ENCODE assay signal across 8 mouse cellular contexts in genomic region chr13:74639712-74640522, GRCm38 (mm10). TPM values are rescaled to one million over a fixed set of nuclear protein-coding genes. Genes with fewer than 3 reads are reported as not detected.
DNase-seq lines count a peak whose midpoint lies in the region; ATAC-seq lines count a peak whose summit lies in the region.

No protein-coding gene starts in this region.

- H3K4me2 ChIP-seq in embryonic facial prominence, embryonic 12.5 days (replicated peaks): peak overlapping the region; percentile 67
- peak overlapping the region; percentile 77 for H3K4me2 ChIP-seq in midbrain, embryonic 12.5 days (replicated peaks)

- no peaks in the 10 kb centered on the region for H3K9me3 ChIP-seq in embryonic facial prominence, embryonic 12.5 days
- no peaks in the 10 kb centered on the region for H3K9me3 ChIP-seq in limb, embryonic 10.5 days (replicated peaks)
- no peaks in the 10 kb centered on the region for H3K9me3 ChIP-seq in midbrain, embryonic 12.5 days

- no peaks in the 10 kb centered on the region for H3K36me3 ChIP-seq in embryonic facial prominence, embryonic 12.5 days
- H3K36me3 ChIP-seq in limb, embryonic 10.5 days: no peaks in the 10 kb centered on the region
- H3K36me3 ChIP-seq in midbrain, embryonic 12.5 days: no peaks in the 10 kb centered on the region

- peak overlapping the region; percentile 78 for H3K4me3 ChIP-seq in embryonic facial prominence, embryonic 12.5 days
- peak overlapping the region; percentile 79 for H3K4me3 ChIP-seq in limb, embryonic 10.5 days
- H3K4me3 ChIP-seq in midbrain, embryonic 12.5 days: peak overlapping the region; percentile 72

- peak; percentile 89 for ATAC-seq in embryonic facial prominence, embryonic 12.5 days (ENCODE audit: insufficient number of reproducible peaks, insufficient read depth, low FRiP score, low TSS enrichment)
- ATAC-seq in midbrain, embryonic 12.5 days (ENCODE audit: low FRiP score, low read depth): peak; percentile 91

- peak; percentile 93 for DNase-seq in 3134 (ENCODE audit: extremely low read depth, insufficient read length, low spot score)
- DNase-seq in adrenal gland, postnatal 25 days: peak; percentile 90
- peak; percentile 99 for DNase-seq in heart, adult 11 months
- peak; percentile 88 for DNase-seq in kidney, adult 18-20 months
- DNase-seq in limb, embryonic 10.5 days (ENCODE audit: low spot score): peak; percentile 82
- peak; percentile 74 for DNase-seq in skeletal muscle tissue, adult 2 months (ENCODE audit: low read depth, low spot score)

- peak overlapping the region; percentile 91 for H3K27ac ChIP-seq in embryonic facial prominence, embryonic 12.5 days
- peak overlapping the region; percentile 96 for H3K27ac ChIP-seq in limb, embryonic 10.5 days
- H3K27ac ChIP-seq in midbrain, embryonic 12.5 days (replicated peaks): peak overlapping the region; percentile 77

- no peaks in the 10 kb centered on the region for H3K27me3 ChIP-seq in embryonic facial prominence, embryonic 12.5 days
- no peaks in the 10 kb centered on the region for H3K27me3 ChIP-seq in limb, embryonic 10.5 days (ENCODE audit: low read depth, poor library complexity, severe bottlenecking)
- no peaks in the 10 kb centered on the region for H3K27me3 ChIP-seq in midbrain, embryonic 12.5 days

- H3K4me1 ChIP-seq in embryonic facial prominence, embryonic 12.5 days: no peaks in the 10 kb centered on the region
- peaks cover 6% of the 10 kb centered on the region for H3K4me1 ChIP-seq in limb, embryonic 10.5 days
- peaks cover 7% of the 10 kb centered on the region for H3K4me1 ChIP-seq in midbrain, embryonic 12.5 days

- under 1% methylated on average over 42 of the region's 49 CpGs for WGBS in embryonic facial prominence, embryonic 12.5 days
- WGBS in limb, embryonic 10.5 days: under 1% methylated on average over 46 of the region's 49 CpGs
- under 1% methylated on average over 41 of the region's 49 CpGs for WGBS in midbrain, embryonic 12.5 days

- H3K9ac ChIP-seq in embryonic facial prominence, embryonic 12.5 days: peak overlapping the region; percentile 84
- peak overlapping the region; percentile 85 for H3K9ac ChIP-seq in midbrain, embryonic 12.5 days (replicated peaks)

RNA-seq across cellular contexts. Expression of gene Erap1, which starts 0.5 kb away (rescaled TPM):
- total RNA-seq in adrenal gland, postnatal 25 days (2021): 62.5 and 79.6 TPM in 2 replicates
- polyA plus RNA-seq in embryonic facial prominence, embryonic 12.5 days (2016; fragmentation: Nextera tagmentation; extraction: Ambion mirVana): 3.0 and 6.6 TPM in 2 replicates
- 2.9 and 3.4 TPM in 2 replicates for polyA plus RNA-seq in limb, embryonic 10.5 days (2016; fragmentation: Nextera tagmentation; extraction: Ambion mirVana)
- 3.3 and 5.1 TPM in 2 replicates for polyA plus RNA-seq in midbrain, embryonic 12.5 days (2016; fragmentation: Nextera tagmentation; extraction: Ambion mirVana)

Comparison
In these comparisons a context has a peak if more than half of its experiments do, and no peak if none do; other contexts are left out.
1. Peak in every context shown above with its lines: DNase-seq, ATAC-seq, H3K4me3 ChIP-seq and H3K27ac ChIP-seq.